Mouse (Mus musculus) midbrain, embryonic 11.5 days (tissue): ENCODE data around the gene Eef1akmt2. TPM values are rescaled to one million over a fixed set of nuclear protein-coding genes. Genes with fewer than 3 reads are reported as not detected.

Experiments used
- ATAC-seq: fragments of 200-750 bp; cut with Nextera tagmentation; 2 replicates; pipeline ENCODE4 v1.8.0; 2017; ENCODE audit warnings: moderate TSS enrichment, moderate library complexity; ENCODE audit not compliant: low FRiP score
- DNase-seq: peaks from one replicate; pipeline ENCODE4 v3.0.0; 2015; ENCODE audit warnings: low spot score; ENCODE audit errors: missing footprints
- H3K27ac ChIP-seq: fragments of 300-500 bp; sonication (generic); 2 replicates; pipeline ENCODE4 v1.5.1; 2014; ENCODE audit warnings: low read depth, low read length
- H3K27me3 ChIP-seq: fragments of 300-500 bp; sonication (generic); 2 replicates; pipeline ENCODE4 v1.6.1; 2014; ENCODE audit warnings: mild to moderate bottlenecking, low read length, moderate library complexity, mixed read lengths; ENCODE audit not compliant: control insufficient read depth, insufficient read depth
- H3K36me3 ChIP-seq: fragments of 300-500 bp; sonication (generic); 2 replicates; pipeline ENCODE4 v1.6.1; 2014; ENCODE audit warnings: mild to moderate bottlenecking, low read length, moderate library complexity, mixed read lengths; ENCODE audit not compliant: control insufficient read depth, insufficient read depth
- H3K4me1 ChIP-seq: fragments of 300-500 bp; sonication (generic); 2 replicates; pipeline ENCODE4 v1.6.1; 2014; ENCODE audit warnings: low read length; ENCODE audit not compliant: control insufficient read depth, insufficient read depth
- H3K4me2 ChIP-seq: fragments of 300-500 bp; sonication (generic); 2 replicates; pipeline ENCODE4 v1.6.1; 2014; ENCODE audit warnings: mild to moderate bottlenecking, moderate library complexity
- H3K4me3 ChIP-seq: fragments of 300-500 bp; sonication (generic); 2 replicates; pipeline ENCODE4 v1.5.1; 2014; ENCODE audit warnings: low read depth, low read length
- H3K9ac ChIP-seq: fragments of 300-500 bp; sonication (generic); 2 replicates; pipeline ENCODE4 v1.6.1; 2014; ENCODE audit warnings: low read length
- H3K9me3 ChIP-seq: fragments of 300-500 bp; sonication (generic); 2 replicates; pipeline ENCODE4 v1.6.1; 2016; ENCODE audit warnings: low read length; ENCODE audit not compliant: control insufficient read depth
- WGBS: fragments of 180-500 bp; shearing (Covaris S2); extraction: QIAGEN DNeasy Blood & Tissue Kit; methylation state at CpG from one replicate; pipeline ENCODE4 v1.1.7; 2014; 5-methylcytosine and 5-hydroxymethylcytosine counted together
- polyA plus RNA-seq: library from polyadenylated mRNA; unstranded; fragments of >200 nt; fragmentation: Nextera tagmentation; extraction: Ambion mirVana; gene quantifications from 2 replicates; pipeline ENCODE4 v1.2.1, GENCODE M21; 2014

Gene Eef1akmt2
- polyA plus RNA-seq, 1 experiment from 2014 or later = 90.3 TPM

- Histone ChIP-seq H3K4me1 (no peaks in the 10 kb centered on the region), H3K27ac (no peak overlapping the region), H3K4me3 (no peak overlapping the region), H3K9me3 (no peaks in the 10 kb centered on the region; the same call in 1 of the 2 replicates), H3K36me3 (no peaks in the 10 kb centered on the region), H3K27me3 (no peaks in the 10 kb centered on the region), H3K9ac (no peak overlapping the region), H3K4me2 (no peak overlapping the region)
- DNase-seq (no peak), ATAC-seq (no peak)
- WGBS = 53% methylated on average over 4 of the region's 4 CpGs
Measured at GRCm38 (mm10) chr7:132892311-132892661, 39.8 kb upstream of the Eef1akmt2 start.

GRCm38 (mm10) chr7:132891561-132892310, 39.3 kb upstream of the Eef1akmt2 start:
- H3K9me3 ChIP-seq = no peaks in the 10 kb centered on the region; the same call in 1 of the 2 replicates
- 77% methylated on average over 5 of the region's 5 CpGs for WGBS
- H3K9ac ChIP-seq = no peak overlapping the region
- no peaks in the 10 kb centered on the region for H3K27me3 ChIP-seq
- no peaks in the 10 kb centered on the region for H3K4me1 ChIP-seq
- no peaks in the 10 kb centered on the region for H3K36me3 ChIP-seq
- ATAC-seq (no peak), DNase-seq (no peak)
- no peak overlapping the region for H3K4me2 ChIP-seq
- no peak overlapping the region for H3K4me3 ChIP-seq
- H3K27ac ChIP-seq = no peak overlapping the region

GRCm38 (mm10) chr7:132890201-132890600, 37.7 kb upstream of the Eef1akmt2 start:
- H3K9ac ChIP-seq = no peak overlapping the region
- H3K4me1 ChIP-seq = no peaks in the 10 kb centered on the region
- no peaks in the 10 kb centered on the region for H3K36me3 ChIP-seq
- H3K27ac ChIP-seq = no peak overlapping the region
- H3K4me2 ChIP-seq = no peak overlapping the region
- WGBS = 92% methylated on average over 5 of the region's 5 CpGs
- ATAC-seq (no peak), DNase-seq (no peak)
- H3K4me3 ChIP-seq = no peak overlapping the region
- no peaks in the 10 kb centered on the region for H3K27me3 ChIP-seq
- H3K9me3 ChIP-seq = no peaks in the 10 kb centered on the region; the same call in 1 of the 2 replicates

- Histone ChIP-seq H3K4me3 (no peak overlapping the region), H3K36me3 (peaks cover under 1% of the 10 kb centered on the region; the same call in 1 of the 2 replicates), H3K4me2 (no peak overlapping the region), H3K27me3 (no peaks in the 10 kb centered on the region), H3K4me1 (no peaks in the 10 kb centered on the region), H3K9me3 (no peaks in the 10 kb centered on the region; the same call in 1 of the 2 replicates), H3K9ac (no peak overlapping the region), H3K27ac (no peak overlapping the region)
- WGBS = 95% methylated on average over 8 of the region's 8 CpGs
- DNase-seq (no peak), ATAC-seq (no peak)
Measured at GRCm38 (mm10) chr7:132889691-132890090, 37.2 kb upstream of the Eef1akmt2 start.

- Histone ChIP-seq H3K9me3 (no peaks in the 10 kb centered on the region; the same call in 1 of the 2 replicates), H3K27me3 (no peaks in the 10 kb centered on the region), H3K4me3 (no peak overlapping the region), H3K9ac (no peak overlapping the region), H3K4me1 (no peaks in the 10 kb centered on the region), H3K4me2 (no peak overlapping the region), H3K27ac (no peak overlapping the region), H3K36me3 (peaks cover 4% of the 10 kb centered on the region; the same call in 1 of the 2 replicates)
- ATAC-seq = no peak
- 78% methylated on average over 4 of the region's 4 CpGs for WGBS
- DNase-seq = no peak
Measured at GRCm38 (mm10) chr7:132888518-132889249, 36.2 kb upstream of the Eef1akmt2 start.

GRCm38 (mm10) chr7:132888052-132888451, 35.6 kb upstream of the Eef1akmt2 start:
- Histone ChIP-seq H3K4me3 (no peak overlapping the region), H3K27me3 (no peaks in the 10 kb centered on the region), H3K4me1 (no peaks in the 10 kb centered on the region), H3K27ac (no peak overlapping the region), H3K4me2 (no peak overlapping the region), H3K9me3 (no peaks in the 10 kb centered on the region), H3K9ac (no peak overlapping the region), H3K36me3 (peaks cover 9% of the 10 kb centered on the region; the same call in 1 of the 2 replicates)
- no peak for ATAC-seq
- WGBS = 80% methylated on average over 3 of the region's 3 CpGs
- no peak for DNase-seq

GRCm38 (mm10) chr7:132887019-132887804, 34.7 kb upstream of the Eef1akmt2 start:
- Histone ChIP-seq H3K4me1 (no peaks in the 10 kb centered on the region), H3K27me3 (no peaks in the 10 kb centered on the region), H3K36me3 (peaks cover 10% of the 10 kb centered on the region; the same call in 1 of the 2 replicates), H3K27ac (no peak overlapping the region), H3K4me3 (no peak overlapping the region), H3K4me2 (no peak overlapping the region), H3K9ac (no peak overlapping the region), H3K9me3 (no peaks in the 10 kb centered on the region)
- DNase-seq = no peak
- no peak for ATAC-seq
- WGBS = 78% methylated on average over 7 of the region's 7 CpGs

- H3K4me3 ChIP-seq = no peak overlapping the region
Measured at GRCm38 (mm10) chr7:132884031-132884430, 31.6 kb upstream of the Eef1akmt2 start.

More at GRCm38 (mm10) chr7:132884031-132884430, 31.6 kb upstream of the Eef1akmt2 start:
- H3K9ac ChIP-seq = no peak overlapping the region
- no peaks in the 10 kb centered on the region for H3K27me3 ChIP-seq
- WGBS = 89% methylated on average over 7 of the region's 7 CpGs
- no peak overlapping the region for H3K27ac ChIP-seq
- H3K4me1 ChIP-seq = no peaks in the 10 kb centered on the region
- peaks cover 20% of the 10 kb centered on the region for H3K36me3 ChIP-seq
- no peaks in the 10 kb centered on the region for H3K9me3 ChIP-seq
- H3K4me2 ChIP-seq = no peak overlapping the region
- no peak for DNase-seq
- ATAC-seq = no peak
